Mouse (Mus musculus): ENCODE results near the gene Pard3.

- no peak for TF ChIP-seq CTCF (IDR thresholded peaks at IDR 0.05; ENCODE audit: borderline replicate concordance, extremely low read depth, insufficient read depth, insufficient read length)
- TF ChIP-seq POLR2A (IDR thresholded peaks at IDR 0.05; ENCODE audit: borderline replicate concordance, extremely low read depth, insufficient read depth, insufficient read length, poor library complexity, severe bottlenecking) = no peak
Observed at GRCm38 (mm10) chr8:127207455-127207854, 143.8 kb downstream of the Pard3 start.
